Mouse (Mus musculus): ENCODE results near the gene Itm2b. TPM values are rescaled to one million over a fixed set of nuclear protein-coding genes. Genes with fewer than 3 reads are reported as not detected.

Itm2b gene
- polyA plus RNA-seq, 1 experiment = 153 TPM

DNA sequence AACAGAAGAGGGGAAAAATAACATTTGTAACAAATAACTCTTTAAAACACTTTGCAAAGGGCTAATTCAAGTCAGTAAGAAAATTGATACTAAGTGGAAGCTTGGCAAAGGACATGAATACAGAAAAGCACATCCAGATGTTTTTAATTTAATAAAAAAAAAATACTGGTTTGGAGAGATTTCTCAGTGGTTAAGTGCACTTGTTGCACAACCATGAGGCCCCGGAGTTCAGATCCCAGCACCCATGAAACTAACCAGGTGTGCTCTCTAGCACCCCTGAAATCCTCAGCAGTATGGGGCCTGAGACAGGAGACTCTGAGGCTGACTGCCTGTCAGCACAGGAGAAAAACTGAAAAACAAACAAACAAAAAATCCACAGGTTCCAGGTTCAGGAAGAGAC, 26.6 kb upstream of the Itm2b start:
- no peaks in the 10 kb centered on the region for H3K79me3 ChIP-seq (ENCODE audit: low read depth)
- H3K36me3 ChIP-seq (ENCODE audit: control insufficient read depth, insufficient read depth) = no peaks in the 10 kb centered on the region
- TF ChIP-seq MYOD1 (IDR thresholded peaks at IDR 0.05; ENCODE audit: control insufficient read depth, insufficient read length, low read depth) = no peak
- TF ChIP-seq CEBPB (IDR thresholded peaks at IDR 0.05; ENCODE audit: low read depth) = no peak
- TF ChIP-seq MYOG (IDR thresholded peaks at IDR 0.05; ENCODE audit: control insufficient read depth, extremely low read depth, insufficient read length) = no peak
- no peaks in the 10 kb centered on the region for H3K27me3 ChIP-seq (ENCODE audit: control insufficient read depth, insufficient read depth, insufficient read length)
- no peak overlapping the region for H3K4me3 ChIP-seq (ENCODE audit: insufficient read depth, poor library complexity, severe bottlenecking)
- no peaks in the 10 kb centered on the region for H3K79me2 ChIP-seq (ENCODE audit: control insufficient read depth, insufficient read depth)
- no peak overlapping the region for H3ac ChIP-seq (ENCODE audit: control insufficient read depth, insufficient read length, low read depth)

DNA sequence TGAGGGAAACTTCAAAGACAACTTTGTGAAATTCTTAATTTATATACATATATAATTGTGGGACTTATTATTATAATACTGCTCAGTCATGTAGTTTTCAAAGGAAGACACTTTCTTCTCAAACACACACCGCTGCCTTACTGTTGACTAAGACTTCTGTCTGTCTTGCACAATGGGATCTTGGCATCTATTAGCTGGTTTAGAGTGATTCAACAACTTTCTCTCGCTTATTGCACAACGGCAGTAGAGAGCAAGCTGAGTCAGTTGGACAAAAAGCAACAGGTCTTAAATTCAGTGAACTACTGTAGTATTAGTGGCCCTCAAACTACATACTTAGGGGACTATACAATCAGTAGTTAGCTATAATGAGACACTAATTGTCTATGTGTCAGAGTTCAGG, 25.0 kb upstream of the Itm2b start:
- no peaks in the 10 kb centered on the region for H3K36me3 ChIP-seq (ENCODE audit: control insufficient read depth, insufficient read depth)
- H3K79me3 ChIP-seq (ENCODE audit: low read depth) = no peaks in the 10 kb centered on the region
- TF ChIP-seq CEBPB (IDR thresholded peaks at IDR 0.05; ENCODE audit: low read depth) (peak; percentile 94), MYOD1 (IDR thresholded peaks at IDR 0.05; ENCODE audit: control insufficient read depth, insufficient read length, low read depth) (no peak)
- H3K27me3 ChIP-seq (ENCODE audit: control insufficient read depth, insufficient read depth, insufficient read length) = no peaks in the 10 kb centered on the region
- no peaks in the 10 kb centered on the region for H3K79me2 ChIP-seq (ENCODE audit: control insufficient read depth, insufficient read depth)
- H3K4me3 ChIP-seq (ENCODE audit: insufficient read depth, poor library complexity, severe bottlenecking) = no peak overlapping the region
- H3ac ChIP-seq (ENCODE audit: control insufficient read depth, insufficient read length, low read depth) = no peak overlapping the region

DNA sequence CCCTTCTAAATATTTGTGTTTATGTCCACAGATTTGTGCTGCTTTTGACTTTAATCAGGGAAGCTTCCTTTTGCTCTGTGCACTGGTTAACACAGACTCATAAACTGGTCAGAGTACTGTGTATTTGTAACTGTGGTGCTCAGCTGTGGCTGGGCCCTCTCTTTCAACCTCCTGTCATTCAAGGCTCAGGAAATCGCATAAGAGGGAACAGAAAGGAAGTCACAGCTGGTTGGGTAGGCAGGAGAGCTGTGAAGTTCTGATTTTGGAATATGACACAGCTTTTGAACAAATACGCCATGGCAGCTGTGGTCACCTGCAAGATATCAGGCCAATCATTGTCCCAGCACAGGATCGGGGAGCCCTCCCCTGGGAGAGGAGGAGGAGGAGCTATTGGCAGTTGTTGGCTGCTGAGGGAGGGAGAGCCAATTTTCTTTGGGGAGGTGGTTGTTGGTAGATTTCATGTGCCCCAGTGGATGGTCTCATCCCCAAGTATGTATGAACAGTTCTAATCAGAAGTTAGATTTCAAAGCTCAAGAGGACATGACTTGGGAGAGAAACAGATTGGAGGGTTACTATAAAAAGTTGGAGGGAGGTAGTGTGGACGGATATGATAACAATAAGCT, 23.2 kb upstream of the Itm2b start:
- Histone ChIP-seq H3K27me3 (ENCODE audit: control insufficient read depth, insufficient read depth, insufficient read length) (no peaks in the 10 kb centered on the region), H3K4me3 (ENCODE audit: insufficient read depth, poor library complexity, severe bottlenecking) (no peak overlapping the region), H3K79me2 (ENCODE audit: control insufficient read depth, insufficient read depth) (no peaks in the 10 kb centered on the region), H3K79me3 (ENCODE audit: low read depth) (no peaks in the 10 kb centered on the region), H3ac (ENCODE audit: control insufficient read depth, insufficient read length, low read depth) (no peak overlapping the region), H3K36me3 (ENCODE audit: control insufficient read depth, insufficient read depth) (no peaks in the 10 kb centered on the region)
- no peak for TF ChIP-seq MYOG (IDR thresholded peaks at IDR 0.05; ENCODE audit: control insufficient read depth, extremely low read depth, insufficient read length)
- TF ChIP-seq MYOD1 (IDR thresholded peaks at IDR 0.05; ENCODE audit: control insufficient read depth, insufficient read length, low read depth) = no peak
- no peak for TF ChIP-seq USF1 (IDR thresholded peaks at IDR 0.05; ENCODE audit: low read depth)
- no peak for TF ChIP-seq CTCF (IDR thresholded peaks at IDR 0.05; ENCODE audit: control insufficient read depth, insufficient read depth, insufficient read length)
- TF ChIP-seq CEBPB (IDR thresholded peaks at IDR 0.05; ENCODE audit: low read depth) = no peak
- TF ChIP-seq MAX (IDR thresholded peaks at IDR 0.05) = no peak
- no peak for TF ChIP-seq FOSL1 (IDR thresholded peaks at IDR 0.05; ENCODE audit: insufficient read depth, low read length, poor library complexity, severe bottlenecking)

GRCm38 (mm10) chr14:73404016-73404415, 18.9 kb upstream of the Itm2b start:
- Histone ChIP-seq H3ac (ENCODE audit: control insufficient read depth, insufficient read length, low read depth) (no peak overlapping the region), H3K79me3 (ENCODE audit: low read depth) (no peaks in the 10 kb centered on the region), H3K27me3 (ENCODE audit: control insufficient read depth, insufficient read depth, insufficient read length) (no peaks in the 10 kb centered on the region), H3K36me3 (ENCODE audit: control insufficient read depth, insufficient read depth) (no peaks in the 10 kb centered on the region), H3K79me2 (ENCODE audit: control insufficient read depth, insufficient read depth) (no peaks in the 10 kb centered on the region), H3K4me3 (ENCODE audit: insufficient read depth, poor library complexity, severe bottlenecking) (no peak overlapping the region)
- TF ChIP-seq CTCF (IDR thresholded peaks at IDR 0.05; ENCODE audit: control insufficient read depth, insufficient read depth, insufficient read length) (no peak), MYOD1 (IDR thresholded peaks at IDR 0.05; ENCODE audit: control insufficient read depth, insufficient read length, low read depth) (no peak), FOSL1 (IDR thresholded peaks at IDR 0.05; ENCODE audit: insufficient read depth, low read length, poor library complexity, severe bottlenecking) (no peak)

DNA sequence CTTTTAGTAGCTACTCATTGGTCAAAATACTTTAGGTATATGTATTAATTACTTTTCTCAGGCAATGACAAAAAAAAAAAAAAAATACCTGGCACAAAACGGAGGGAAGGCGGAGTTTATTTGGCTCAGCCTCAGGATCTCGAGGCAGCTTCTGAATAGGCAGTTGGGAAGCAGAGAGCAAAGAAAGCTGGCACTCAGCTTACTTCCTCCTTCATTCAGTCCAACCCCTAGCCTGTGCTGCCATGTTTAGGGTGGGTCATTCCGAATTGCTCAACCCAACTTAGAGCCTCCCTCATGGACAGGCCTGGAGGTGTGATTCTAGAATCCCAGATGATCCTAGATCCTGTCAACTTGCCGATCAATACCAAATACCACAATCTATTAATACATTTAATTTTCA, 18.3 kb upstream of the Itm2b start:
- no peak for TF ChIP-seq MYOD1 (IDR thresholded peaks at IDR 0.05; ENCODE audit: control insufficient read depth, insufficient read length, low read depth)
- no peak for TF ChIP-seq FOSL1 (IDR thresholded peaks at IDR 0.05; ENCODE audit: insufficient read depth, low read length, poor library complexity, severe bottlenecking)
- no peak for TF ChIP-seq CTCF (IDR thresholded peaks at IDR 0.05; ENCODE audit: control insufficient read depth, insufficient read depth, insufficient read length)
- TF ChIP-seq MYOG (IDR thresholded peaks at IDR 0.05; ENCODE audit: control insufficient read depth, extremely low read depth, insufficient read length) = no peak
- no peak for TF ChIP-seq USF1 (IDR thresholded peaks at IDR 0.05; ENCODE audit: low read depth)
- no peak for TF ChIP-seq MAX (IDR thresholded peaks at IDR 0.05)
- TF ChIP-seq CEBPB (IDR thresholded peaks at IDR 0.05; ENCODE audit: low read depth) = no peak
- Histone ChIP-seq H3K79me3 (ENCODE audit: low read depth) (no peaks in the 10 kb centered on the region), H3K36me3 (ENCODE audit: control insufficient read depth, insufficient read depth) (no peaks in the 10 kb centered on the region), H3K27me3 (ENCODE audit: control insufficient read depth, insufficient read depth, insufficient read length) (no peaks in the 10 kb centered on the region), H3ac (ENCODE audit: control insufficient read depth, insufficient read length, low read depth) (no peak overlapping the region), H3K4me3 (ENCODE audit: insufficient read depth, poor library complexity, severe bottlenecking) (no peak overlapping the region), H3K79me2 (ENCODE audit: control insufficient read depth, insufficient read depth) (no peaks in the 10 kb centered on the region)

DNA sequence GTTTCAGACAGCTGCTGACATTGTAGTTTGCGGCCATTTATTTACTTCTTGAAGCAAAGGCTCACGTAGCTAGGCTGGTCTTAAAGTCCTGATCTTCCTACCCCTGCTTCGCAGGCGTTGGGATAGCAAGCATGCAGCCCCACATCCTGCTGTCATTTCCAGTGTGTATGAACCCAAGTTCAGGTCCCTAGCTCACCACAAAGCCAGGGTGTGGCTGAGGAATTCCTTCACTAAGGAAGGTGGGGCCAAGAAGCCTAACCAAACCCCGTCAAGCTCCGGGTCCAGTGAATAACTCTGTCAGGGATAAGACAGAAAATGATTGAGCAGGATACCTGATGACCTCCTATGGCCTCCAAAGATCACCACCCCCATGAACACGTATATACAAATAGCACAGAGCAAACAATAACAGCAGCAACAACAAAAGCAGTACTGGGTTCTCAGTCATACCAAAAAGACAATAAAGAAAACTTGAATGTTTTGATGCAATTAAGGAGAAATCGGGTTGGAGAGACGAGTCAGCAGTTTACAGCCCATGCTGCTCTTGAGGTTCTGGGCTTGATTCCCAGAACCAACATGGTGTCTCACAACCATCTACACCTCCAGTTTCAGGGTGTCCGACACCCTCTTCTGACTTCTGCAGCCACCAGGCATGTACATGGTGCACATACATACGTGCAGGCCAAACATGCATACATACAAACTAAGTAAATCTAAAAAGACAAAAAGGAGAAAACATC, 17.4 kb upstream of the Itm2b start:
- Histone ChIP-seq H3K79me2 (ENCODE audit: control insufficient read depth, insufficient read depth) (no peaks in the 10 kb centered on the region), H3K36me3 (ENCODE audit: control insufficient read depth, insufficient read depth) (no peaks in the 10 kb centered on the region), H3K79me3 (ENCODE audit: low read depth) (no peaks in the 10 kb centered on the region), H3ac (ENCODE audit: control insufficient read depth, insufficient read length, low read depth) (no peak overlapping the region), H3K27me3 (ENCODE audit: control insufficient read depth, insufficient read depth, insufficient read length) (no peaks in the 10 kb centered on the region), H3K4me3 (ENCODE audit: insufficient read depth, poor library complexity, severe bottlenecking) (no peak overlapping the region)
- TF ChIP-seq FOSL1 (IDR thresholded peaks at IDR 0.05; ENCODE audit: insufficient read depth, low read length, poor library complexity, severe bottlenecking) (no peak), MYOD1 (IDR thresholded peaks at IDR 0.05; ENCODE audit: control insufficient read depth, insufficient read length, low read depth) (no peak), MYOG (IDR thresholded peaks at IDR 0.05; ENCODE audit: control insufficient read depth, extremely low read depth, insufficient read length) (no peak), CTCF (IDR thresholded peaks at IDR 0.05; ENCODE audit: control insufficient read depth, insufficient read depth, insufficient read length) (no peak), CEBPB (IDR thresholded peaks at IDR 0.05; ENCODE audit: low read depth) (no peak), MAX (IDR thresholded peaks at IDR 0.05) (no peak), USF1 (IDR thresholded peaks at IDR 0.05; ENCODE audit: low read depth) (no peak)

Data from C2C12 (cell line).